Mouse (Mus musculus): Measurements from ENCODE around the gene Cpn1.

Gene Cpn1

DNA sequence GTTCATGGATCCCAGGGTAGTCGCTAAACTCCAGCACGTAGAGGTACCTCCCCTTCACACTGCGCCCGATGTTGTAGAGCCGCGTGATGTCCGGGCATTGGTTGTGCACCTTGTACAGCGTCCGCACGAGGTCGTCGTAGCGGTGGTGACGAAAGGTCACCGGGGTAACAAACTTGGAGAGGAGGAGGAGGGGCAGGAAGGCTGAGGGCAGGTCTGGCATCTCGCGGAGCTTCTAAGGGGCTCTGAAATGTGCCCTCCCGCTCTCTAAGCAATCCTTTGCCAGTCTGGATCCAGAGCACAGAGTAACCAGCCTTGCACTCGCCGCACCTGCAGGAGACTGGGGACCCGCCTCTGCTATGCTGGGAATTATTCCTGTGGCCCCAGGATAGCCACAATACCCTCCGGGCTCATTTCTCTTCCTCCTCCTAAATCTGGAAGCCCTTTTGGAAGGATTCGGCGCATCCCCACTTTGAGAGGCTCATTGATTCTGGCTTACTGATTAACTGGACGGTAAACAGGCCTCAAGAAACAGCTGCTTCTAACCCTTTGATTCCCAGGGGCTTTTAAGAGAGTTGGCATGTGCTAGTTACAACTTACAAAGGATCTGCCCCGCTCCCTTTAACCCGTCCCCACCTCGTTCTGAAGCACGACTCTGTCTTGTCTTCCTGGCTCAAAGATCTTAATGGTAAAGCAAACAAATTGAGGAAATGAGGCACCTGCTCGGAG lies at the start of gene Cpn1:
TSS of gene Cpn1 (minus strand) at position 488 of the 726 bp plus-strand sequence.
- DNase-seq (ENCODE audit: low read depth, low spot score) = no peak

DNA sequence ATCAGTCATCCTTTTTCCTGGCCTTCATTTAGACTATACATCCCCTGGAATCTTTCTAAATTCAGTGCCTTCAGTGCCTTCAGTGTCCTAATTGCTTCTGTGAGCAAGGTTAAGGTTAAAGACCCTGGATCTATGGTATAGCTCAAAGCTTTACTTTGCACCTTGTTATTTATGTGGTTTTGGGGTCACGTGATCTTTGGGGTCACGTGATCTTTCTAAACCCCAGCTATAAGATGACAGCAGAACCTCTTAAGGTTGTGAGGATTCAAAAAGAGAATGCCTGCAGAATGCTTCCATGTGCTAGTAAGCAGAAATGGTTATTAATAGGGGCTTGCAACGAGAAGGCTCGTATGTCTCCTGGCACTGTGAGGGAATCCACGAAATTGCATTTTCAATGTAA lies 47.0 kb upstream of the Cpn1 start:
- no peak for DNase-seq (ENCODE audit: low read depth, low spot score)

DNA sequence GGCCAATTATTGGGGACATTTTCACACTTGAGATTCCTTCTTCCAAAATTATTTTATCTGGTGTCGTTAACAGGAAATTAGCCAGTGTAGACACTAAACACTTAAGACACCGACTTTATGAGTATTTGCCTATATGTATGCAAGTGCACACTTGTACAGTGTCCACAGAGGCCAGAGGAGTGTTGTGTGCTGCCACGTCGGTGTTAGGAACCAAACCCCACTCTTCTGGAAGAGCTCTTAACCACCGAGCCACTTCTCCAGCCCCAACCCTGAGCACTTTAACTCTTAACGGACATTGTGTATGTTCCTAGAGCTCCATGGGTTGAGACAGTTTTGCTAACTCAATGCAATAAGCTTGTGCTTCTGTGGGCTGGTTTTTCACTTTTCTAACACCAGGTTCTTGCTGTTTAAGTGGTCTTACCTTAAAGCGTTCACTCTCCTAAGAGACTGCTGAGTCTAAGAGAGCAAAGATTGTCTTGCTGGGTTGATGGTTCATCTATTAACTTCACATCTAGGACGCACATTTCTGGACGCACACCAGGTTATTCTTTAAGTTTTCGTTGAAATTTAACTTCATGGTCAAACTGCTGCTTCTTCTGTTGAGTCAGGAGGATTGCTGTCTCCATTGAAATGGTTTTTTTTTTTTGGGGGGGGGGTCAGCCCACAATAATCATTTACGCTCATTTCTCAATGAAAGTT lies 45.8 kb upstream of the Cpn1 start:
- no peak for DNase-seq (ENCODE audit: low read depth, low spot score)

DNA sequence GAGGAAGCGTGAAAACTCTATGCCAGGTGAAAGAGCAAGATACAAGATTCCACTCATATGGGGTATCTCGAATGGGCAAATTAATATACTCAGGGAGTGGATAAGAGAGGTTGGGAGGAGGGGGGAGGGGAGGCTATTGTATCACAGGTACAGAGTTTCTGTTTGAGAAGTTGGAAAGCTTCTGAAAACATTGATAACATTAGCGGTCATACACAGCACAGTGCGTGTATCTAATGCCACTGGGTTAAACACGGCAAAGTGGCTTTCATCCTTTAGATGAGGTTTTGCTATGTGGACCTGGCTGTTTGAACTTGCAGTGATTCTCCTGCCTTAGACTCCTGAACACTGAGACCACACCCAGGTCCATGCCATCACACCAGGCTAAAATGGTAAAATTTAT lies 43.7 kb upstream of the Cpn1 start:
- DNase-seq (ENCODE audit: low read depth, low spot score) = no peak

DNA sequence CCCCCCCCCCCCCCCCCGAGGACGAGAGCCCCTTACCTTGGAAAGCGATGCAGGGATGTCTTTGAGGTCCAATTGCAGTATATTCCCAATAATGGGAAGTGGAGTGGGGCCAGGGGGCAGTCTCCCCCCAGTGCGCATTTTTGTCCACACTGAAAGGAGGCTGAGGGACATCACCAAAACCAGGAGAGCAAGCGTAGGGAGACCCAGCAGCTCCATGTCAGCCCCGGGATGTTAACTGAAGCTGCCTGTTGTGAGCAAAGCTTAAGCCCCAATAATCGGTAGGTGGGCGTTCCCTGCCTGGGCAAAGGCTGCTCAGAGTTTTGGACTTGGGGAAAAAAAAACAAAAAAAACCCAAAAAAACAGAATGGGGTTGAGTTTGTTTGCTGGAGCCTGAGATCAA lies 42.6 kb upstream of the Cpn1 start, which contains the start of gene Cyp2c23:
TSS of gene Cyp2c23 (minus strand) at position 237 of the 400 bp plus-strand sequence.
- DNase-seq (ENCODE audit: low read depth, low spot score) = no peak

DNA sequence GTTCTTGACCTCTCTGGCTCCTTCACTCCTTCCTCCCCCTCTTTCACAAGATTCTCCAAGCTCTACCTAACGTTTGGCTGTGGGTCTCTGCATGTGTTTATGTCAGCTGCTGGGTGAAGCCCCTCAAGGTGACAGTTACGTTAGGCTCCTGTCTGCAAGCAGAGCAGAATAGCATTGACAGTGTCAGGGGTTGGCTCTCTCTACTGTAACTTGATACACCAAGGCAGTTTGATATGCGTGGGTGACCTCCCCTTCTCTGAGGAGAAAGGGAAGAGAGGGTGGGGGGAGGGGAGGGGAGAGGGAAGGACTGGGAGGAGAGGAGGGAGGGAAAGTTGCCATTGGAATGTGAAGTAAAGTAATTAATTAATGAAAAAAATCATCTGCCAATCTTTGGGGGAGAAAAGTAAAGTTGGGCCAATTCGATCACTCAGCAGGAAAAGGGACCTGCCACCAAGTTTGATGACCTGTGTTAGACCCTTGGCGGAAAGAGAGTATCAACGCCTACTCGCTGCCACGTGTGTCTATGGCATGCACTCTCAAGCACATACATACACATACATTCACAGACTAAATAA lies 40.7 kb upstream of the Cpn1 start:
- DNase-seq (ENCODE audit: low read depth, low spot score) = no peak

DNA sequence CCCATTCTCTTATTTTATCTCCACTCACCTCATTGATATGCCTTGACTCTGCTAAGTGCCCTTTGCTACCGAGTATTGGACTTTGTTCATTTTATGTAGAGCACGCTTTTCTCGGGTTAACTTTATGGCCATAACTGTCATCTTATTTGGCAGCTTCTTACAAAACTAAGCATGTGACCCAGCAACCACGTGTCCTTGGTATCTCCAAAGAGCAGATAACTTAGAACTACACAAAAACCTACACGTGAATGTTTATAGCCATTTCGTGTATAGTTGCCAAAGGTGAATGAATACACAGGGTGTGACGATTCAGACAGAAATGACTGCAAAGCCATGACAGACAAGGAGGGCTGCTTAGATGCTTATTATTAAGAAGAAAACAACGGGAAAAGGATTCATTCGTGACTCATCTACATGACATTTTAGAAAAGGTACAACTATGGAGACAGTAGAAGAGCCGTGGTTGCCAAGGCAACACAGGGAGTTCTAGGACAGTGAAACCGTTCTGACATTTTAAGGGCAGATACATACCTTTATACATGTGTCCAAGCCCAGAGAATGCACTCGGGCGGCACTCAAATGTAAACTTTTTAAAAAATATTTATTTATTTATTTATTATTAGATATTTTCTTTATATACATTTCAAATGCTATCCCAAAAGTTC lies 38.7 kb upstream of the Cpn1 start:
- no peak for DNase-seq (ENCODE audit: low read depth, low spot score)

DNA sequence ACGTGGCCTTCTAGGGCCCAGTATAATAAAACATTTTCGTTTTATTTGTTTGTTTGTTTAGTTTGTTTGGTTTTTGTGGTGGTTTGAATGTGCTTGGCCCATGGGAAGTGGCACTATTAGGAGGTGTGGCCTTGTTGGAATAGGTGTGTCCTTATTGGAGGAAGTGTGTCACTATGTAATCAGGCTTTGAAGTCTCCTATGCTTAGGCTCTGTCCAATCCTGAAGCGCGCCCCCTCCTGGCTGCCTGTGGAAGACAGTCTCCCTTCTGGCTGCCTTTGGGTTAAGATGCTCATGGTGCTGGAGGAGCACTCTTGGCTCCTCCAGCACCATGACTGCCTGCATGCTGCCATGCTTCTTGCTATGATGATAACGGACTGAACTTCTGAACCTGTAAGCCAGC lies 36.7 kb upstream of the Cpn1 start:
- DNase-seq (ENCODE audit: low read depth, low spot score) = no peak

DNA sequence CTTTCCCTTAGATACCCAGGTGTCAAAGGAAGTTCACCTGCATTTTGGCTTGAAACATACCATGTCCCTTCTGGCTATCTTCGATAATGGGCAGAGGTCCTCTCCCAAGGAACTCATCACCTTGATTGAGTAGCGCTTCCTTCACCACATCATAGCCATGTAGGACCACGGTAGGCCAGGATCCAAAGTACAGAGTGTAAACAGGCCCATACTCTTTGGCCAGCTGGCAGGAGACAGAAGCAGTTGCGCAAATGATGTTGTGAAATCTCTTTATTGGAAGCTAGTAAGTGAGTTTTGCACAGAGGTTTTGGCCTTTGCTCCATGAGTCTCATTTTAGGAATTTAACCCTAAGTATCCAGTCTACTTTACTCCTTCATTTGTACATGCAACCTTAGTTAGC lies 35.1 kb upstream of the Cpn1 start:
- DNase-seq (ENCODE audit: low read depth, low spot score) = no peak

DNA sequence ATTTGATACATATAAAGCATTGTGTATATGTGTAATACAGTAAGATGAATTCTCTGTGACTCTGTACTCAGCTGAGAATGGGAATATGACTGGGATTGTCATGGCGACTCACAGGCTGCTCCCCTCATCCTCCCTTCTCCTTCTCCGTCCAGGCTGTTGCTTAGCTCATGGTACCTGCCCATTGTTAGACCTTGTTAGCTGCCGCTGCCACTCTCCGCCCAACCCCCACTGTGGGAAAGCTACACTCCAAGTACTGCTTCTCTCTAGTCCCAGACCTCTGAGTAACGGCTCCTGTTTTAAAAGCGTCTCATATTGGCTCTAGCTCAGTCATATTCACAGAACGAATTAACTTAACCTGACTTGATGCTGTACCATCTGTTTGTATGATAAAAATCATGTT lies 33.4 kb upstream of the Cpn1 start:
- DNase-seq (ENCODE audit: low read depth, low spot score) = no peak

DNA sequence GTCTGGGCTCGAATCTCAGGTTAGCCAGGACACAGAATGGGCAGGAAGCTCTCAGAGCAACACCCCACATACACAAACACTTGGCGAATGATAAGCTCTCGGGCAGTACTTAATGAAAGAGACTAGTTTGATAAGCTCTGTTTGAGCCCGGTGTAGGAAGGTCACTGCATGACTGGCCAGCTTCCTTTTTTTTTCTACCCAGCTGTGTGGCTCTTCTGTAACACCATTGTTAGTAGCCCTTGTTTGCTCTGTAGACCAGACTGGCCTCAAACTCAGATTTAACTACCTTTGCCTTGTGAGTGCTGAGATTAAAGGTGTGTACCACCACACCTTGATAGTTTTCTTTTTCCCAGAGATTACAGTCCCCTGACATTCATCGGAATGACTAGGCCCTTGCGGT lies 27.5 kb upstream of the Cpn1 start:
- DNase-seq (ENCODE audit: low read depth, low spot score) = no peak

DNA sequence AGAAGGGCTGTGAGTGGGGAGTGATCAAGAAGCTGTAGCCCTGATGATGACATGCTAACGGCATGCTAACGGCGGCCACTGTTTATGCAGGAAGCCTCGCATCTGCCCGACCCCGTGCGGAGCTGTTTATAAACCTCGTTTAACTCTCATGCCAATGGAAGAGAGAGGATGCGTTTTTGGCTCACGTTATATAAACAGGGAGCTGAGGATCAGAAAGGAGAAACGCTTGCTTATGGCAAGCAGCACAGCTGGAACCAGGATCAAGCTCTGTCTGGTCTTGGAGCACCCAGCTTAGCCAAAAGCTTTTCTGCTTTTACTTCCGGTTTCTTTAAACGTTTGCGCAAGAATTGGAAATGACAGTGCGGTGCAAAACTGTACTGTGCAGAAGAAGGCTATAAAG lies 22.4 kb upstream of the Cpn1 start:
- no peak for DNase-seq (ENCODE audit: low read depth, low spot score)

DNA sequence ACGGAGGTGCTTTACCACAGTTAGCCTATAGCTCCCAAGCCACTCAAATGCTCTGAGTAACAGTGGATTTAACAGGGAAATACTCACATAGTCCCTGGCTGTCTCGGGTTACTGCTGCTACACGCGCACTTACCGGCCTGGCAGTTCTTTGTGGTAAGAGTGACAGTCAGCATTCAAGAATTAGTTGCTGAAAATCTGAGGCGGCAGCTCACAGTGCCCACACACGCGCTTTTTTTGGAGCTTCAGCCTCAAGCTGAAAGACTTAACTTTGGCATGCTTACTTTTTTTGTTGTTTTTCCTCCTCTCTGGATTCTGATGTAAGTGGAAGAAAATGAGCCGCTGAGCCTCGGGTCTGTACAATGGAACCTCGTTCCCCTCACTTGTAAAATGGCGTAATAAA lies 20.8 kb upstream of the Cpn1 start:
- no peak for DNase-seq (ENCODE audit: low read depth, low spot score)

DNA sequence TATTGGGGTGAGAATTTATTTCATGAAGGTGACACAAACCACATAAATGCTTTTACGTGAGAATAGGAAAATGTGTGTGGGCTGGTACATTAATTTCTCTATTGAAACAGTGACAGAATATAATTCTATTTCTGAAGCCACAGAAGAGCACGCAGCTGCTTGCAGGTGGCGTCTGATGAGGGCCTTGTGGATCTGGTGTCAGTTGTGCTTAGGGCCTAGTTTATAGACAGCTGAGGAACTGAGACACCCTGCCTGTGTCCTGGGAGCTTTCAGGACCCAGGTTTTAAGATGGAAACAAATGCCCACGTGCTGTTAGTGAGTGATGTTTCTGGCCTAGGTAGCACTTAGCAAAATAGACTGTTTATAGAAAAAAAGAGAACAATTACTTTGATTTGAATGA lies 18.7 kb upstream of the Cpn1 start:
- DNase-seq (ENCODE audit: low read depth, low spot score) = no peak

DNA sequence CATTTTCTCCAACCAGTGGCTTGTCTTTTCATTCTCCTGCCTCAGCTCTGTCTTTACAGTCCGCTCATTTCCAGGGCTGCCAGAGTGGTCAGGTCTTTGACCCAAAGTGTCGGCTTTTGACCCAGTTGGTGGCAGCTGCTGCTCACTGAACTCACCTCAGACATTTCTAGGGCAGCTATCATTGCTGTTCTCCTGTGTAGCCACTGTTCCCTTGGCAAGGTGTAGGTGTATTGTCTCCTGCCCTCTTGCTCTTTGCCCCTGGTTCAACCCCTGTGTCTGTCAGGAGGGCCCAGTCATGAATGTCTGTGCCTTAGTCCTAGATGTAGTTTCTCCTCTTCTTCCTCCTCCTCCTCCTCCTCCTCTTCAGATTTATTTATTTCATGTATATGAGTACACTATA lies 17.9 kb upstream of the Cpn1 start:
- DNase-seq (ENCODE audit: low read depth, low spot score) = no peak

DNA sequence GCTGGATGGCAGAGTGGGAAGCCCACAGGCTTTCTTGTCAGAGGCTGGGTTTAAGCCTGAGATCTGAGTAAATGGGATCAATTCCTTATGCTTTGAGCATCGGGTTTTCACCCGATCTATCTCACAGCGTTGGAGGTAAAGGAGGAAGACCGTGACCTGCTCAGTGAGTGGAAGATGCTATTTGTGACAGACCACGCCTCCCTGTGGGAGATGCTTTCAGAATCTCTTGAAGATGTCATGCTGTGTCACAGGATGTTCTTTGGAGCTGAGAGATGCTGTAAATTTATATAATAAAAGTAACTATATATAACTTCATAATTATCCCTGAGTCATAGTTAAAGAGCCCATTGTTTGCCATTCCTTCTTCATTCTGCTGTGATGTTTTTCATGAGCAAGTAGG lies 14.4 kb upstream of the Cpn1 start:
- DNase-seq (ENCODE audit: low read depth, low spot score) = no peak

DNA sequence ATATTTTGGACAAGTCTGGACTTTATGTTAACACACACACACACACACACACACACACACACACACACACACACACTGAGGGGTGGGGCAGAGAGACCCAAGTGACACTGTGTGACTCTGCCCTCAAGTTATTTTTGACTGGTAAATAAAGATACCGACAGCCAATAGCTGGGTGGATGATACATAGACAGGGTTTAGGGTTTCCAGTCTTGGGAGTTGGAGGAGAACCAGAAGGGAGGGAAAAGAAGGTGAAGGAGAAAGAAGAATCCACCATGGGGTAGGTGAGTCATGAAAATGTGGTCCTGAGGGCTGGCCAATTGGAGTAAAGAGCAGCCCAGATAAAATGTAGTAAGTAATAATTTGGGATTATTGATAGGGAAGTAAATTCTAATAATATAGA lies 13.7 kb upstream of the Cpn1 start:
- no peak for DNase-seq (ENCODE audit: low read depth, low spot score)

DNA sequence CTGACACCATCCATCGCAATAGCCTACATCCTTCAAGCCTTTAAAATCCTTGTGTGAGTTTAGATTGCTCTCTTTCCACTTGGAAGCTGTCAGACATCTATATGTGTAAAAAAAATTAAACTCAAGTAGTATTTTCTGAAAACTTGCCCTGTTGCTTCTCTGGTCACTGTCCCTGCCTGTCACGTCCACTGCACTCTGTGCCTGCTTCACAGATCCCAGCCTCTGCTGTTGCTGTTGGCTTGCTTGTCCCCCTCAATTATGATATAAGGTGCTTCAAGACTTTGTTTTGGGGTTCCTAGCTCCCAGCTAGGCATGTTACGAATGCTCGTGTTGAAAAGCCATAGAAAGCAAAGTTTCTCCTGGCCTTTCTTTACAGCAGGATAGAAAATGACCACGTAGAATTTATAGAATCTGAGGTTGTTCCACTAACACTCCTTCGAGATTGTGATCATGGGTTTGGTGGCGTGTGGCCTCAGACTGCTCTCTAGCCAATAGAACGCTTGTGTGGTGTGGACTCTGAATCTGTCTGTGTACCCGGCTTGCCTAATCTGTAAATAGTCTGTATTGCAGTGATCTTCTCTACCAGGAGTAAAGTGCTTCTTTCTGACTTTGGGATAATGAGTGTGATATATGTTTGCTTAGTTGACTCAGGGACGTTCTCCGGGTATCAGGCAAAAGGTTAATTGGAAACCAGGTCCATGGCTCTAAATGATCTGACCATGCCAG lies 12.6 kb upstream of the Cpn1 start:
- no peak for DNase-seq (ENCODE audit: low read depth, low spot score)

DNA sequence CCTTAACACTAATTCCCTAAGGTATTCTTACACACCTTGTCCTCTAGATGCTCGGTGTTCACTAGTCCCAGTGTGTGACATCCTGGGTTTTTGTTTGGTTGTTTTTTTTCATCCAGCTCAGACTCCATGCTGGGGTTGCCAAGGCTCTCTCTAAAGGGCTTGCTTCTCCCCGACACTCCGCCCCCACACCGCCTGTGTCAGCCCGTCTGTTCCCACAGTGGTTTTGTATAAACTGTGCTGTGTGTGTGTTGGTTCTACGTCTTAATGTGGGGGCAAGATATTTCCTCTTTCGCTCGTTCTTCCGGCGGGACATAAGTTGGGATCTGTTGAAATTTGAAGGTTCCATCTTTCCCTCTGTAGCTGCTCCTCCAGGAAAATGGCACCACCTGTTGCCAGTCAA lies 11.7 kb upstream of the Cpn1 start:
- no peak for DNase-seq (ENCODE audit: low read depth, low spot score)

DNA sequence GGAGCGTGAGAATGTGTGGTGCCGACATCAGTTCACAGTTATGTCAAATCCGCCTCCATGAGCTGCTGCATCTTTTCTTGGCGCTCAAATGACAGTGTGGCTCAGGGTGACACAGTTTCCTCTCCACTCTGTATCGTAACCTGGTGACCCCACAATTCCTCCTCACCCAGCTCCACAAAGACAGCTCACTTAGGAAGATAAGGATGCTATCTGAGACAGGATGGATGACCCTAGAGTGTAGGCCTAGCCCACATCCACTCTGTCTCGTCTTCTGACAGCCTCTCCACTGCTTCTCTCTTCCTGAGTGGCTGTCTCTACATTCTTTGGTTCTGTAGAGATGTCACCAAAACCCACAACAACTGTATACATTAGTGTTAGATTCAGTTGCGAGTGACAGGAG lies 9.1 kb upstream of the Cpn1 start:
- no peak for DNase-seq (ENCODE audit: low read depth, low spot score)

DNA sequence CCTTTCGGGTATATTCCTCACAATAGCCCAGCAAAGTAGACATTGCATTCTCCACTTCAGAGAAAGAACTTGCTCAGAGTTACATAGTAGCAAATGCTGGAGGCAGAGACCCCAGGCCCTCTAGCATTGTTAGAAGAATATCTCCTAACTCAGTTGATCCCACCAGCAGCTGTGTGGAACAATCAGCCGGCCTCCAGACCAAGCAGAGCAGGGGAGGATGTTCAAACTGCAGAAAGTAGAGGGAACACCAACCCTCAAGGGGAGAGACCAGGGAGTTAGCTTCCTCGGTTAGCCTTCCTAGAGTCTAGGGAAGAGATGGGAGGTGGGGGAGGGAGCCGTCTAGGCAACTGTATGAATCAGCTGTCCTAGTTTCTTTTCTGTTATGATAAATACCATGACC lies 6.1 kb upstream of the Cpn1 start:
- no peak for DNase-seq (ENCODE audit: low read depth, low spot score)

DNA sequence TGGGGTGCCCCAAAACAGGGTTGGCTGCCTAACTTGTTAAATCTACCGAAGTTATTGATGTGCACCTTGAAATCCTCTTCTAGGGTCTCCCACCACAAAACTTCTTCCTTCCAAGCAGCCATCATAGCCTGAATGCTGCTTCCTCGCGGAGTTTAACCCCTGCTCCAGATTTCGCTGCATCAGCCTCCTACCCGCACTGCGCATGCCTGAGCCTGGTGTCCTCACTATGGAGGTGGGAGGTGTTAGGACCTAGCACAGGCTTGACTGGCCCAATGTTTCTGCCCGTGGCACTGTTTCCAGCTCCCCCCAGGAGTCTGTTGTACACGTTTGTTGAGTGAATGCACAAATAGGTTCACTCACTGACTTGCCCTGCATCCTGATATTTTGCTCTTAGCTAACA lies 4.0 kb upstream of the Cpn1 start:
- DNase-seq (ENCODE audit: low read depth, low spot score) = no peak

Data from retina, postnatal 7 days (tissue).